Mouse (Mus musculus): ENCODE results near the gene Impdh2.
"Not testable (repeated sequence)": the region's sequence is repeated elsewhere in the genome, so short reads cannot be mapped to it uniquely, and the experiment has no call there.

Impdh2 gene

DNA sequence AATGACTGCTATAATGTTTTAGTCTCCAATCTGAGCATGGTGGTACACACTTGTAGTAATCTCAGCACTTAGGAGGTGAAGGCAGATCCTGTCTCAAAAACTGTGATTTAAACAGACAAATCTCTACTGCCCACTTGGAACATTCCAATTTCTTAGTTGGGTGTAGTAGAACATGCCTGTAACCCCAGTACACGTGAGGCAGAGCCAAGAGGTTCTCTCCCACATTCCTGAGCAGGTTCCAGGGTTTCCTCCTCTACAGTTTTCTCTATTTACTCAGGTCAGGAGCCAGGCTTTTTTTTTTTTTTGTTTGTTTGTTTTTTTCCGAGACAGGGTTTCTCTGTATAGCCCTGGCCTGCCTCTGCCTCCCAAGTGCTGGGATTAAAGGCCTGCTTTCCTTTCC, 39.9 kb downstream of the Impdh2 start:
- DNase-seq (ENCODE audit: low spot score in 2 of 2), result no peak

GRCm38 (mm10) chr9:108601986-108602385, 41.9 kb downstream of the Impdh2 start:
- no peak for DNase-seq (ENCODE audit: low spot score in 2 of 2)

GRCm38 (mm10) chr9:108607929-108608328, 47.8 kb downstream of the Impdh2 start:
- DNase-seq (ENCODE audit: low spot score in 2 of 2), result not testable (repeated sequence)

GRCm38 (mm10) chr9:108608889-108609288, 48.8 kb downstream of the Impdh2 start:
- no peak for DNase-seq (ENCODE audit: low spot score in 2 of 2)

GRCm38 (mm10) chr9:108611488-108611887, 51.4 kb downstream of the Impdh2 start:
- peak in 1 of 2 experiments; percentile 50 for DNase-seq (ENCODE audit: low spot score in 2 of 2)
